Mouse (Mus musculus) thymus, postnatal 4 days (tissue): Measurements from ENCODE around the gene Gm20662.

Experiments
- DNase-seq: peaks from one replicate; pipeline ENCODE4 v3.0.0; 2021

Gene Gm20662

GRCm38 (mm10) chr9:107996049-107996448, at the start of gene Gm20662:
Gene Gm20662 (plus strand): TSS chr9:107996349.
- DNase-seq = no peak

- no peak for DNase-seq
Observed at GRCm38 (mm10) chr9:107947241-107948194, 48.6 kb upstream of the Gm20662 start.

- DNase-seq = no peak
Observed at GRCm38 (mm10) chr9:107949184-107949921, 46.8 kb upstream of the Gm20662 start.

- no peak for DNase-seq
Observed at GRCm38 (mm10) chr9:107949922-107950235, 46.3 kb upstream of the Gm20662 start, which contains the start of gene Traip. Gene Traip (plus strand): TSS chr9:107950136.

- peak; percentile 91 for DNase-seq
Observed at GRCm38 (mm10) chr9:107950460-107951355, 45.4 kb upstream of the Gm20662 start.

GRCm38 (mm10) chr9:107955613-107956289, 40.4 kb upstream of the Gm20662 start:
- no peak for DNase-seq

- DNase-seq = no peak
Observed at GRCm38 (mm10) chr9:107957141-107957540, 39.0 kb upstream of the Gm20662 start.

GRCm38 (mm10) chr9:107959896-107960295, 36.3 kb upstream of the Gm20662 start:
- no peak for DNase-seq

- DNase-seq = peak; percentile 54
Observed at GRCm38 (mm10) chr9:107960928-107961327, 35.2 kb upstream of the Gm20662 start.

GRCm38 (mm10) chr9:107961351-107961762, 34.8 kb upstream of the Gm20662 start:
- DNase-seq = no peak

GRCm38 (mm10) chr9:107961881-107962280, 34.3 kb upstream of the Gm20662 start:
- DNase-seq = no peak

GRCm38 (mm10) chr9:107962916-107963315, 33.2 kb upstream of the Gm20662 start:
- no peak for DNase-seq

- DNase-seq = peak; percentile 89
Observed at GRCm38 (mm10) chr9:107963700-107964099, 32.4 kb upstream of the Gm20662 start.

- DNase-seq = no peak
Observed at GRCm38 (mm10) chr9:107964681-107965080, 31.5 kb upstream of the Gm20662 start.

GRCm38 (mm10) chr9:107966676-107967075, 29.5 kb upstream of the Gm20662 start:
- no peak for DNase-seq

GRCm38 (mm10) chr9:107967437-107967836, 28.7 kb upstream of the Gm20662 start:
- DNase-seq = no peak

- no peak for DNase-seq
Observed at GRCm38 (mm10) chr9:107968531-107968930, 27.6 kb upstream of the Gm20662 start.

- DNase-seq = no peak
Observed at GRCm38 (mm10) chr9:107970311-107970710, 25.8 kb upstream of the Gm20662 start.

- no peak for DNase-seq
Observed at GRCm38 (mm10) chr9:107971690-107972541, 24.2 kb upstream of the Gm20662 start.

- no peak for DNase-seq
Observed at GRCm38 (mm10) chr9:107974491-107975171, 21.5 kb upstream of the Gm20662 start.
